Mouse (Mus musculus): ENCODE results near the gene Etv6.

DNA sequence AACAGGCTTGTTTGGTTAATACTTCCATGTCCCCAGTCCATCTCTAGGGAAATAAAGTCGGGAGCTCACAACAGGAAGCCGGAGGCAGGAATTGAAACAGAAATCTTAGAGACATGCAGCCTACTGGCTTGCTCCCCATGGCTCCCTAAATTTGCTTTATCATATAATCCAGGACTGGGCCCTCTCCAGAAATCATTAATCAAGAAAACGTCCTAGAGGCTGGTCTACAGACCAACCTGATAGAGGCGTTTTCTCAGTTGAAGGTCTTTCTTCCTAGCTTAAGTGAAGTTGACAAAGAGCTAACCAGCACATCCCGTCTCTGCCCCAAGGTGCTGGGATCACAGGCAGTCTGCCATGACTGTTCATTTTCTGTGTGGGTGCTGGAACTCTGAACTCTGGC lies 141.7 kb downstream of the Etv6 start:
- TF ChIP-seq CTCF (IDR thresholded peaks at IDR 0.05; ENCODE audit: low read depth), result no peak
- TF ChIP-seq EP300 (optimal IDR thresholded peaks at IDR 0.05), result no peak
